Mouse (Mus musculus) adrenal gland, postnatal 25 days (tissue): ENCODE data around the gene Gm16181. TPM values are rescaled to one million over a fixed set of nuclear protein-coding genes. Genes with fewer than 3 reads are reported as not detected.

ENCODE experiments used
- DNase-seq: peaks from one replicate; pipeline ENCODE4 v3.0.0; 2021; ENCODE audit warnings: mixed read lengths
- total RNA-seq: library from RNA; stranded (reverse); gene quantifications from 2 replicates; pipeline ENCODE4 v1.2.3, GENCODE M21; 2021

Gm16181 gene
- total RNA-seq, 1 experiment from 2014 or later: not detected

- DNase-seq: no peak
These were observed 29.9 kb downstream of the Gm16181 start for GRCm38 (mm10) chr17:35250348-35251120.

GRCm38 (mm10) chr17:35251162-35251719 is 30.6 kb downstream of the Gm16181 start:
- no peak for DNase-seq

DNA sequence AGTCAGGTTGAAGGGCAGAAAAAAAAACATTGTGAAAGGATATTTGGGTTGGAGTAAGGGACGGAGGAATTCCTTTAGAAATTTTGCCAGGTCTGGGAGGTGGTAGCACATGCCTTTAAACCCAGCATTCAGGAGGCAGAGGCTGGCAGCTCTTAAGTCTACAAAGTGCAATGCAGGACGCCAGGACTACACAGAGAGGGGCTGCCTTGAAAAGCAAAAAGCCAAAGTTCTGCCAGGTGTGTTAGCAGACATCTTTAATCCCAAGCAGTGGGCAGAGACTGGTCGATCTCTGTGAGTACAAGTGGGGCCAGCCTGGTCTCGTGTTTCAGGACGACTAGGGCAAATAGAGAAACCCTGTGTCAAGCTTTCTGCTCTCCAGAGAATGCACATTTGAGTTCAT is 31.3 kb downstream of the Gm16181 start:
- DNase-seq: no peak

- no peak for DNase-seq
These were observed 32.1 kb downstream of the Gm16181 start for GRCm38 (mm10) chr17:35252619-35253292.

DNA sequence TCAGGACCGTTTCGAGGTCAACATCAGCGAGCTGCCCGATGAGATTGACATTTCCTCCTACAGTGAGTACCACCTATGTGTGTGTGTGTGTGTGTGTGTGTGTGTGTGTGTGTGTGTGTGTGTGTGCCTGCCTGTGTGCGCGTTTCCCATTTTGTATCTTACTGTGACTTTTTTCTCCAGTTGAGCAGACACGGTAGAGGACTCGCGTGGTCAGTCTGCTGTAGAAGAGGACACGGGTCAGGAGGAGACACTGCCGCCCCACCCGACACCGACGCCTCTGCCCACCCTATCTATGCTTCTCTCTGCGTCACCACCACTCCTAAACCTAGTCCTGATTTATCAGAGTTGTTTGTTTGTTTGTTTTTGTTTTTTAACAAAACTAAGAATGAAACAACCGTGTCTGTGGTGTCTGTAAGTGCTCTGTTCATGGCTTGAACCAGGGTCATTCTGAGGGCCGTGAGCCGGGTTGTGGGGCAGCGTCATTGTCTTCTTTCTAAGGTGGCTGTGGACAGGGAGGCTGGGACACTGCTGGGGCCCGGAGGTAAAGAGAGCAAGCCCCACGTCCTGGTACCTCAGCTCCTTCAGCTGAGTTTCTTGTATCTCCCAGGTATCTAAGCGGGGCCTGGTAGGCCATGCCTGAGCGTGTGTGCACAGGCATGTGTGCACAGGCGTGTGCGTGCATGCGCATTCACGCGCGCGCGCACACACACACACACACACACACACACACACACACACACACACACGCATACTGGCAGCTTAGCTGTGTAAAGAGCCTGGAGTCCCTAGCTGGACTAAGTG is 32.9 kb downstream of the Gm16181 start:
- DNase-seq: no peak

- peak; percentile 69 for DNase-seq
These were observed 33.8 kb downstream of the Gm16181 start for GRCm38 (mm10) chr17:35254241-35255098.

DNA sequence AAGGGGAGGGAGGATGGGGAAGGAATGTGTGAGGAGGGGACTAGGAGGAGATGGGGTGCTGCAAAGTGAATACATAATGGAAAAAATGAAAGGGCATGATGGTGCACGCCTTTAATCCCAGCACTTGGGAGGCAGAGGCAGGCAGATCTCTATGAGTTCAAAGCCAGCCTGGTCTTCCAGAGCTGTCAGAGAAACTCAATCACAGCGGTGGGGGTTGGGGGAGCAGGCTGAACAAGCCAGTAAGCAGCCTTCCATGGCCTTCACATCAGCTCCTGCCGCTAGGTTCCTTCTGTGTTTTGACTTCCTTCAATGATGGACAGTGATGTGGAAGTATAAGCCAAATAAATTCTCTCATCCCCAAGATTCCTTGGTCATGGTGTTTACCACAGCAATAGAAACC is 34.7 kb downstream of the Gm16181 start:
- DNase-seq: no peak

GRCm38 (mm10) chr17:35255704-35256103 is 35.1 kb downstream of the Gm16181 start:
- DNase-seq: no peak

DNA sequence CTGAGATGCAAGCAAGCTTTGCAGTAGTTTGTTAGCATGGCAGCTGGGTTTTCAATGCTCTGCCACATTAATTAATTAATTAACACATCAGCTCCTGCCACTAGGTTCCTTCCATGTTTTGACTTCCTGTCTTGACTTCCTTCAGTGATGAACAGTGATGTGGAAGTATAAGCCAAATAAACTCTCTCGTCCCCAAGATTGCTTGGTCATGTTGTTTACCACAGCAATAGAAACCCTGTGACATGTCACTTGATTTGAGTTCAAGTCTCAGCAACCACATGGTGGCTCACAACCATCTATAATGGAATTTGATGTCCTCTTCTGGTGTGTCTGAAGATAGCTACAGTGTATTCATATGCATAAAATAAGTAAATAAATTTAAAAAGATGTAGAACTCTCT is 36.7 kb downstream of the Gm16181 start:
- DNase-seq: no peak

GRCm38 (mm10) chr17:35257824-35258491 is 37.3 kb downstream of the Gm16181 start:
- peak; percentile 91 for DNase-seq

GRCm38 (mm10) chr17:35258492-35259478 is 38.2 kb downstream of the Gm16181 start:
- no peak for DNase-seq

GRCm38 (mm10) chr17:35259621-35260020 is 39.0 kb downstream of the Gm16181 start:
- DNase-seq: no peak

GRCm38 (mm10) chr17:35261651-35262050 is 41.0 kb downstream of the Gm16181 start:
- no peak for DNase-seq

DNA sequence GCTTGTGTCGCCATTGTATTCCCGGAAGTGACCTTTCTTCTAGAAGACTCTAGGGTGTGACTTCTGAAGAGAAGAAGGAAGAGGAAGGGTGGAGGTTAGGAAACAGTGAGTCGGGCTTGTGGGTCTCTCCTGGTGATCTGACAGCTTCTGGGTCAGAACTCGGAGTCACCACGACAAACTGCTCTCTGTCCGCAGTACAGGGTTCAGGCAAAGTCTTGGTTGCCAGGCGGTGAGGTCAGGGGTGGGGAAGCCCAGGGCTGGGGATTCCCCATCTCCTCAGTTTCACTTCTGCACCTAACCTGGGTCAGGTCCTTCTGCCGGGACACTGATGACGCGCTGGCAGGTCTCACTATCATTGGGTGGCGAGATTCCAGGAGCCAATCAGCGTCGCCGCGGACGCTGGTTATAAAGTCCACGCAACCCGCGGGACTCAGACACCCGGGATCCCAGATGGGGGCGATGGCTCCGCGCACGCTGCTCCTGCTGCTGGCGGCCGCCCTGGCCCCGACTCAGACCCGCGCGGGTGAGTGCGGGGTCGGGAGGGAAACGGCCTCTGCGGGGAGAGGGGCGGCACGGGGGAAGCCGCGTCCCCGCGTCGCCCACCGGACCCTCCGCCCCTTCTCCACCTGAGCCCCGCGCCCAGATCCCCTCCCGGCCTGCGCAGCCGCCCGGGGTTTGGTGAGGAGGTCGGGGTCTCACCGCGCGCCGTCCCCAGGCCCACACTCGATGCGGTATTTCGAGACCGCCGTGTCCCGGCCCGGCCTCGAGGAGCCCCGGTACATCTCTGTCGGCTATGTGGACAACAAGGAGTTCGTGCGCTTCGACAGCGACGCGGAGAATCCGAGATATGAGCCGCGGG is 42.3 kb downstream of the Gm16181 start, which contains the start of gene H2-D1:
Gene H2-D1 (plus strand): TSS at position 67 of the 859 bp plus-strand sequence.
- peak; percentile 99 for DNase-seq

DNA sequence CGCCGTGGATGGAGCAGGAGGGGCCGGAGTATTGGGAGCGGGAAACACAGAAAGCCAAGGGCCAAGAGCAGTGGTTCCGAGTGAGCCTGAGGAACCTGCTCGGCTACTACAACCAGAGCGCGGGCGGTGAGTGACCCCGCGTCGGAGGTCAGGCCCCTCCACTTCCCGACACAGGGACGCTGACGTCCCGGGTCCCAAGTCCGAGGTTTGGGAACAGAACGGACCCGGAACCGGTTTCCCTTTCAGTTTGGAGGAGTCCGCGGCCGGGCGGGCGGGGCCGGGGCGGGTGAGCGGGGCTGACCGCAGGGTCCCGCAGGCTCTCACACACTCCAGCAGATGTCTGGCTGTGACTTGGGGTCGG is 42.9 kb downstream of the Gm16181 start:
- DNase-seq: peak; percentile 29

DNA sequence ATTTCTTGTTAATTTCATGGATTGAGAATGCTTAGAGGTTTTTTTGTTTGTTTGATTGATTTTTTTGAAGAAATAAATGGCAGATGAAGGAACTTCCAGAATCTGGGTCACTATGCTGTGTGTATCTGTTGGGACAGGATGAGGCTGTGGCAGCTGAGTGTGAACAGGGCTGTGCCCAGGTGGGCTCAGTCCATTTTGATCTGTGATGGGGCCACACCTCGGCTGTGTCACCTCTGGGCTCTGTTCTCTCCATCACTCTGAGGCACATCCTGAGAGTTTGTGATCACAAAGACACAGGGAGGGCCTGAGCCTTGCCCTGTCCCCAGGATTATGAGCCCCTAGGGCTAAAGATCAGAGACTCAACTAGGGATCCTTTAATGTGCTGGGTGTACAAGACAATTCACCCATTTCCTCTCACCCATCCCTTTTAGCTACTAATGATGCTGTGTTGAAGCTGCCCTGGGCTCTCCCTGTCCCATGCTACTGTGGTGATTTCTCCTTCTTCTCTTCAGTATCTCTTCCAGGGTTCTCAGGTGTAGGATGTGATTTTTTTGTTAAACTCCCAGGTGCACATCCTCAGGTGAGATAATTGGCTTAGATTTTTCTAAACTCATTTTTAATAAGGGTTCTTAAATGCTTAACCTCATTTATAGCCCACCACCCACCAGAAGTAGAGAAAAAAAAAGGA is 46.9 kb downstream of the Gm16181 start:
- DNase-seq: no peak

DNA sequence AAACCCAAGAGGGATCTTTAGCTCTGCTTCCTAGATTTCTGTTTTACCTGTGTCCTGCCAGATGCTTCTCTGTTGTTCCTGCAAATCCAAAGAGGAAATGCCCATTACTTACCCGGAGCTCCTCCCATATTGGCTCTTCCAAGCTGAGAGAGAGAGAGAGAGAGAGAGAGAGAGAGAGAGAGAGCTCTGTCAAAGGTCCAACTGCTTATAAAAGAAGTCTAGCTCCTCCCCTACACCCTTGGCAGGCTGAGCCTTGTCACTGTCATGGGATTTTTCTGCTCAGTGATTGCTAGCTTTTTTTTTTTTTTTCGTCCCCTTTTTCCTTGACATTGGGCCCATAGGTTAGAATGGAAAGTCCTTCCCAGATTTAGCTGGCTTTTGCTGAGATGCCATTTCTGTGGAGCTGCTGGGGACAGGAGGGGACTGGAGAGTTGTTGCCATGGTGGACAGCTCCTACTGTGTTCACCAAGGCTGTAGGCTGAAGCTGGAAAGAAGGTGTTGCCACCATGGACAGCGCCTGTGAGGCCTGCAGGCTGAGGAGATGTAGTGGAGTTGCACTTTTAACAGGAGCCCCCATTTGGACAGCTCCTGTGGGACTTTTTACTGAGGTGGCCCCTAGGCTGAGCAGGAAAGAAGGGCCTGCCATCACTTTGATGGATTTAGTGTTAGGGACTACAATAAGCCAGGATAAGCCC is 49.2 kb downstream of the Gm16181 start:
- DNase-seq: peak; percentile 70
